Mouse (Mus musculus) heart, adult 2 months (tissue): ENCODE results near the gene D430041D05Rik. TPM values are rescaled to one million over a fixed set of nuclear protein-coding genes. Genes with fewer than 3 reads are reported as not detected.

ENCODE experiments used
- DNase-seq, 2 experiments: peaks; one replicate each; pipeline ENCODE4 v3.0.0; 2021
- H3K27ac ChIP-seq: fragments of 200-600 bp; 2 replicates; pipeline ENCODE4 v1.8.1; 2022
- H3K27me3 ChIP-seq: fragments of 200-500 bp; 2 replicates; pipeline ENCODE4 v1.6.1; 2012; ENCODE audit warnings: mild to moderate bottlenecking, low read length, inconsistent platforms, mixed read lengths; ENCODE audit not compliant: control insufficient read depth, insufficient read depth
- H3K36me3 ChIP-seq: fragments of 200-500 bp; 2 replicates; pipeline ENCODE4 v1.6.1; 2012; ENCODE audit warnings: low read length, inconsistent platforms; ENCODE audit not compliant: control insufficient read depth, insufficient read depth
- H3K4me1 ChIP-seq: fragments of 200-500 bp; 2 replicates; pipeline ENCODE4 v1.6.1; 2011; ENCODE audit warnings: low read length; ENCODE audit not compliant: control insufficient read depth, insufficient read depth
- H3K4me3 ChIP-seq: fragments of 200-600 bp; 2 replicates; pipeline ENCODE4 v1.8.1; 2022
- H3K79me2 ChIP-seq: fragments of 200-500 bp; replicated peaks from 2 replicates; pipeline ENCODE4 v1.6.1; 2012; ENCODE audit warnings: mild to moderate bottlenecking, inconsistent platforms, low read length, moderate library complexity, mixed read lengths; ENCODE audit not compliant: control insufficient read depth, insufficient read depth
- H3K9ac ChIP-seq: fragments of 200-500 bp; 2 replicates; pipeline ENCODE4 v1.6.1; 2012; ENCODE audit warnings: low read depth, mild to moderate bottlenecking, control low read depth, inconsistent platforms, low read length, mixed read lengths
- CTCF ChIP-seq: fragments of 200-600 bp; IDR thresholded peaks from 2 replicates; pipeline ENCODE4 v1.8.1; 2022; ENCODE audit warnings: antibody characterized with exemption, mild to moderate bottlenecking, moderate library complexity
- EP300 ChIP-seq: fragments of 200-500 bp; IDR thresholded peaks from 2 replicates; pipeline ENCODE4 v1.6.1; 2011; ENCODE audit warnings: low read depth, low read length, control low read depth; ENCODE audit not compliant: insufficient read depth
- POLR2A ChIP-seq: fragments of 200-500 bp; IDR thresholded peaks from 2 replicates; pipeline ENCODE4 v1.6.1; 2011; ENCODE audit warnings: mild to moderate bottlenecking, low read depth, low read length, control low read depth; ENCODE audit not compliant: insufficient read depth
- WGBS: fragments of 180-500 bp; shearing (Covaris S2); methylation state at CpG from one replicate; pipeline ENCODE4 v1.1.7; 2018; 5-methylcytosine and 5-hydroxymethylcytosine counted together
- intact Hi-C: fragments of 180-260 bp; cut with DNase I; formaldehyde crosslinking; loops from one replicate; pipeline ENCODE4 v1.15.1; 2025
- polyA plus RNA-seq: library from polyadenylated mRNA; depleted of rRNA; stranded (reverse); fragments of >200 nt; gene quantifications from 2 replicates; pipeline ENCODE4 v1.2.3, GENCODE M21; 2012
- total RNA-seq, 2 experiments: library from RNA; stranded (reverse); gene quantifications; 2 replicates each; pipeline ENCODE4 v1.2.3; 2021

The D430041D05Rik gene
- total and polyA plus RNA-seq, 3 experiments: 0.02 to 0.08 (median 0.05) TPM

DNA sequence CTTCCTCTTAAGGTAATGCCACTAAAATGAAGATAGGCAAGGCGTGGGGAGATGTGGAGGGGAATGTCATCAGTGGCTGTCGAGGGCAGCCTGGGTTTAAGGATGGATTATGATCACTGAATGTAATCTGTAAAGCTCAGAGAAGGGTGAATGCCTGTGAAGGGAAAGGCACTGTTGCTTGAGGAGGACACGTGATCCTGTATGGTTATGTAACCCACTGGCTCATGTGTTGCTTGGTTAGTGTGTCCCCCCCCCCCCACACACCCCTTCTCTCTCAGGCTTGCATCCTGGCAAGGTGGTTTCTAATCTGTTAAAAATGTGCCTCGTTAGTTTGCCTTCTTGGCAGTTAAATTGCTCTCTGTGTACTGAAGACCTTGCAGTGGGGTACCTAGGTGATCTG lies 173.7 kb downstream of the D430041D05Rik start:
- Histone ChIP-seq H3K36me3 (no peaks in the 10 kb centered on the region), H3K4me1 (no peaks in the 10 kb centered on the region), H3K9ac (no peak overlapping the region), H3K27me3 (no peaks in the 10 kb centered on the region), H3K79me2 (no peaks in the 10 kb centered on the region), H3K27ac (no peak overlapping the region), H3K4me3 (no peak overlapping the region)
- DNase-seq: no peak
- TF ChIP-seq EP300: no peak
- no peak for TF ChIP-seq CTCF
- TF ChIP-seq POLR2A: no peak
- intact Hi-C loops: no loop called here
- WGBS: 55% methylated on average over 4 of the region's 4 CpGs

DNA sequence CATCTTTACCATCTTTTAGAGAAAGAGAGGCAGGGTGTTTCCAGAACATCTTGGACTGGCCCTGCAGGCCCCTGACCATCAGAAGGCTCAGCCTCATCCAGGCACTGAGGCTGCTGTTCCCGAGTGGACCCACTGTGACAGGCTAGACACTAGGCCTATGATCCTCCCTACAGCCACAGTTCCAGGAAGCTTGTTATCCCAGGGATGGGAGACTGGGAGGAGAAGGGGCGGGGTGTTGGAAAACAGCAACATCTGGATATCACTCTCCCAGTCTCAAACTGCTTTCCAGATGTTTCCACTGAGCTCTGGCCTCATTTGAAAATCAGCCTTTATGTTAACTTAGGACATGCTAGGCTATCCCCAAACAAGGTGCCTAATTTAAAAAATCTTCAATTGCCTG lies 180.4 kb downstream of the D430041D05Rik start:
- intact Hi-C loops: no loop called here
- WGBS: 44% methylated on average over 2 of the region's 2 CpGs
- no peak for DNase-seq
- no peaks in the 10 kb centered on the region for H3K4me1 ChIP-seq
- no peak for TF ChIP-seq CTCF
- TF ChIP-seq POLR2A: no peak
- no peak for TF ChIP-seq EP300
- H3K27me3 ChIP-seq: no peaks in the 10 kb centered on the region
- H3K4me3 ChIP-seq: no peak overlapping the region
- H3K36me3 ChIP-seq: no peaks in the 10 kb centered on the region
- no peak overlapping the region for H3K27ac ChIP-seq
- H3K79me2 ChIP-seq: no peaks in the 10 kb centered on the region
- no peak overlapping the region for H3K9ac ChIP-seq

DNA sequence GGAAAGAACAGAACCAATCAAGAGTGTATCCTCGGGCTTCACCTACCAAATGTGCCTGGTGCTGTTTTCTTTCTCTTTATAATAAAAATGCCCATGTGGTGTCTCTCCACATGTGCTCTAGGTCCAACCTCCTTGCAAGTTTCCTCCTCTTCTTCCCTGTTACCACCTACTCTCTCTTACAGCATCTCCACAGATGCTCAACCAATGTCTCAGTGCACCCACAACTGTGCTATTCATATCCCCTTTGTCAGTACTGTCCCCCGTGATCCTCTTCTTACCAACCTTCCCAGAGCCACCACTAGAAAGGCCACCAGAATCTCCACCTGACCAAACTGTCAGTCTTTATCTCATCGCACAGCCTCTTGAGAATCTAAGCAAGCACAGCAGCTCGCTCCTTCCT lies 184.8 kb downstream of the D430041D05Rik start:
- H3K27ac ChIP-seq: no peak overlapping the region
- WGBS: 71% methylated on average over 4 of the region's 4 CpGs
- no peaks in the 10 kb centered on the region for H3K79me2 ChIP-seq
- no peak overlapping the region for H3K4me3 ChIP-seq
- H3K36me3 ChIP-seq: no peaks in the 10 kb centered on the region
- DNase-seq: no peak
- intact Hi-C loops: no loop called here
- no peak for TF ChIP-seq POLR2A
- no peak for TF ChIP-seq EP300
- TF ChIP-seq CTCF: no peak
- H3K27me3 ChIP-seq: no peaks in the 10 kb centered on the region
- no peak overlapping the region for H3K9ac ChIP-seq
- no peaks in the 10 kb centered on the region for H3K4me1 ChIP-seq

DNA sequence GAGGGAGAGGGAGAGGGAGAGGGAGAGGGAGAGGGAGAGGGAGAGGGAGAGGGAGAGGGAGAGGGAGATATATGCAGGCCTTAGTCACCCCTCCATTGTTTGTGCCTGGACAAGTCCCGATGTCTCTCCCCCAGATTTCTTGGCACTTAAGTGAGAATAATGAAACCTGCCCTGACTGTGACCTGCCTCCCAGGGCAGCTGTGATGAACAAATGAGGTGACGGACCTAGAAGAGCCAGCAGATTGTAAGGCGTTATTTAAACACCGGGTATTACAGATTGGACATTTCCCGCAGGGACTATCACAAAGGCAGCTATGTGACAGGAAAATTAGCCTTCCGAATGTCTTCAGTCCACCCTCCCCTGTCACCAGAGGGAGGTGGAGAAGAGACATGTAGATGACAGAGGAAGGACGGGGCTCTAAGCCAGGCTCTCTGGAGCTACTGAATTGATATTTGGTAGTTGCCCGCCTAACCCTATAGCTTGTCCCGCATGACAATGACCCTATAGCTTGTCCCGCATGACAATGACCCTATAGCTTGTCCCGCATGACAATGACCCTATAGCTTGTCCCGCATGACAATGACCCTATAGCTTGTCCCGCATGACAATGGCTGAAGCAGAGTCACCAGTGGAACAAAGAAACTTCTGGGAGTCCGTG lies 191.0 kb downstream of the D430041D05Rik start:
- no peaks in the 10 kb centered on the region; the same call in 1 of the 2 replicates for H3K27me3 ChIP-seq
- H3K27ac ChIP-seq: no peak overlapping the region
- H3K4me1 ChIP-seq: no peaks in the 10 kb centered on the region
- H3K36me3 ChIP-seq: no peaks in the 10 kb centered on the region
- no peaks in the 10 kb centered on the region for H3K79me2 ChIP-seq
- no peak overlapping the region for H3K9ac ChIP-seq
- intact Hi-C loops: no loop called here
- no peak overlapping the region for H3K4me3 ChIP-seq
- WGBS: 64% methylated on average over 14 of the region's 14 CpGs
- TF ChIP-seq CTCF (no peak), POLR2A (no peak), EP300 (no peak)
- DNase-seq: no peak

DNA sequence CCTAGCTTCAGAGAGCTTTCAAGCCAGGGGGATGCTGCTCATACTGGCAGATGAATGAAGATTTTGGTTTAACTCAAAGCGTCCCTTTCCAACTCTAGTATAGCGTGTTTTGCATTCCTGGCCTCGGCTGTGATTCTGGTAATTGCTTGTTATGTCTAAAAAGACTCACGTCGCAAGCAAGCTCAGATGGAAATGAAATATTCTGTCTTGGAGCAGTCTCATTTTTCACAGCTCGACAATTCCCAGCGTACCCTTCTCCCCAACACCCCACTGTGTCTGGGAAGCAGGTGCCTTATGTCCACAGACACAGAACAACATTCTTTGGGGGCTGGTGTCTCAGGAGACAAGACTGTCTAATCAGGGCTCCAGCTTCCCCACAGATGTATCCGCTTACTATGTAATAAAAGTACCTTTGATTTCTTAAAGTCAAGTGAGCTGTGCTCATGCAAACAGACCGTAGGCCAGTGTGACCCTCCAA lies 192.2 kb downstream of the D430041D05Rik start:
- H3K9ac ChIP-seq: no peak overlapping the region
- H3K4me1 ChIP-seq: no peaks in the 10 kb centered on the region
- H3K79me2 ChIP-seq: no peaks in the 10 kb centered on the region
- no peak for DNase-seq
- 76% methylated on average over 9 of the region's 9 CpGs for WGBS
- H3K27me3 ChIP-seq: no peaks in the 10 kb centered on the region; the same call in 1 of the 2 replicates
- no peak overlapping the region for H3K4me3 ChIP-seq
- TF ChIP-seq POLR2A (no peak), CTCF (no peak), EP300 (no peak)
- no peak overlapping the region for H3K27ac ChIP-seq
- H3K36me3 ChIP-seq: no peaks in the 10 kb centered on the region
- intact Hi-C loops: no loop called here

DNA sequence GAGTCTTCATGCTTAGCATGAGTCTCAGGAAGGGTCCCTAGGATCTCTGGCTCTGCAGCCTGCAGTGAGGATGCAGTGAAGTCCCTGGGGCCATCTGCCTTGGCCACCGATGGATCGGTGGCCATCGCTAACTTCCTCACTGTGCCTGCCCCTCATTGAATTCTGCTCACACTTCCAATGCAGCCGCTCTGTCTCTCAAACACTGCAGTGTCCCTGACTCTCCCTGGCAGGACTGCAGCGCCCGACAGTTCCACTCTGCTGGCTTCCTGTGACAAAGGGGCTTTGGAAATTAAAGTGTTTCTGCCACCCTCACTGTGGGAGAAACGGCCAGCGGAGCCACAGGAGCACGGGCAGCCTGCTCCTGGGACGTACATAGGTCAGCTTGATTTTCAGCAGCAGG lies 192.7 kb downstream of the D430041D05Rik start:
- Histone ChIP-seq H3K79me2 (no peaks in the 10 kb centered on the region), H3K4me1 (no peaks in the 10 kb centered on the region), H3K36me3 (no peaks in the 10 kb centered on the region), H3K27ac (no peak overlapping the region), H3K27me3 (no peaks in the 10 kb centered on the region; the same call in 1 of the 2 replicates), H3K4me3 (no peak overlapping the region), H3K9ac (no peak overlapping the region)
- 64% methylated on average over 10 of the region's 10 CpGs for WGBS
- intact Hi-C loops: no loop called here
- no peak for TF ChIP-seq CTCF
- TF ChIP-seq POLR2A: no peak
- TF ChIP-seq EP300: no peak
- DNase-seq: no peak
